Mouse (Mus musculus): Measurements from ENCODE around the gene Nup153.

DNA sequence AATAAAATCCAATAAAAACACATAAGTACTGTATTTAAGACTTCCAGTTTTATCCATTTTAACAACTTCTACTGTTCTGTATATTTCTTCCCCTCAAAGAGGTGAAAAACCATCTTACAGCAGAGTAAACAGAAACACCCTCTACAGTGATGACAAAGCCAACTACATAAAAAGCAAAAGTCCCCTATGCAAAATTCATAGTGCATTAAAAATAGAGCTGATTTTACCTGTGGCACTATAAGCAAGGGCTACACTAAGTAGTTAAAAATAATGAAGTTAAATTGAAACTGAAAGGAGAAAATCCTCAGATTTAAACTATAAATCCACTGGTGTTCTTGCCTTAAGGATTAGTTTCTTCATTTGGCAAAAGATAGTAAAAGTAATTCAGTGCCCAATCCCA, 6.7 kb downstream of the Nup153 start:
- no peak for TF ChIP-seq POLR2A (IDR thresholded peaks at IDR 0.05; ENCODE audit: low read depth, low read length)
- TF ChIP-seq CTCF (IDR thresholded peaks at IDR 0.05; ENCODE audit: extremely low read depth, insufficient read depth, insufficient read length, insufficient replicate concordance): no peak

Data from spleen, adult 2 months (tissue).